Mouse (Mus musculus) heart, adult 2 months (tissue): ENCODE results near the gene Gm20388.

Source experiments
- CTCF ChIP-seq: fragments of 200-600 bp; IDR thresholded peaks from 2 replicates; pipeline ENCODE4 v1.8.1; 2022; ENCODE audit warnings: antibody characterized with exemption, mild to moderate bottlenecking, moderate library complexity
- EP300 ChIP-seq: fragments of 200-500 bp; IDR thresholded peaks from 2 replicates; pipeline ENCODE4 v1.6.1; 2011; ENCODE audit warnings: low read depth, low read length, control low read depth; ENCODE audit not compliant: insufficient read depth

GRCm38 (mm10) chr8:124234496-124234895, 4323.9 kb downstream of the Gm20388 start:
- TF ChIP-seq EP300, result no peak
- no peak for TF ChIP-seq CTCF
